Mouse (Mus musculus): Measurements from ENCODE around the gene Nog. TPM values are rescaled to one million over a fixed set of nuclear protein-coding genes. Genes with fewer than 3 reads are reported as not detected.

Gene Nog
- not detected in 2 replicates for total RNA-seq (2014; fragmentation: Nextera tagmentation)
- 0.06 TPM in 1 of 2 replicates, not detected in the other for total RNA-seq (2017)
- polyA plus RNA-seq (2012): not detected in 2 replicates

GRCm38 (mm10) chr11:89302056-89302815, at the start of gene Nog:
TSS of gene Nog (minus strand) at chr11:89302332.
- Histone ChIP-seq H3K4me3 (ENCODE audit: low read depth, low read length) (peak within 1 kb of the TSS; percentile 9; the same call in 1 of the 2 replicates), H3K27me3 (ENCODE audit: insufficient read depth, low read length) (no peaks in the 10 kb centered on the region), H3K9me3 (replicated peaks) (peaks cover 74% of the 10 kb centered on the region), H3K4me1 (ENCODE audit: insufficient read depth, low read depth, low read length) (no peaks in the 10 kb centered on the region), H3K36me3 (replicated peaks) (no peaks in the 10 kb centered on the region)
- ATAC-seq (ENCODE audit: extremely low read depth, insufficient number of reproducible peaks, low FRiP score, poor library complexity, severe bottlenecking) (no peak), DNase-seq (ENCODE audit: low spot score) (no peak)
- TF ChIP-seq CTCF (IDR thresholded peaks at IDR 0.05; ENCODE audit: low read depth, low read length) (no peak), GATA1 (IDR thresholded peaks at IDR 0.05; ENCODE audit: borderline replicate concordance, low read length) (no peak)

- H3K4me1 ChIP-seq (ENCODE audit: insufficient read depth, low read depth, low read length): no peaks in the 10 kb centered on the region
- TF ChIP-seq TAL1 (conservative IDR thresholded peaks at IDR 0.05; ENCODE audit: low read depth, low read length) (no peak), GATA1 (IDR thresholded peaks at IDR 0.05; ENCODE audit: borderline replicate concordance, low read length) (no peak), POLR2AphosphoS5 (IDR thresholded peaks at IDR 0.05; ENCODE audit: insufficient replicate concordance, low read depth, low read length) (no peak), CTCF (IDR thresholded peaks at IDR 0.05; ENCODE audit: low read depth, low read length) (no peak), GATA2 (IDR thresholded peaks at IDR 0.05; ENCODE audit: borderline replicate concordance, low read depth, low read length) (no peak)
- DNase-seq (ENCODE audit: low spot score) (no peak), ATAC-seq (ENCODE audit: extremely low read depth, insufficient number of reproducible peaks, low FRiP score, poor library complexity, severe bottlenecking) (no peak)
- H3K27me3 ChIP-seq (ENCODE audit: insufficient read depth, low read length): no peaks in the 10 kb centered on the region
- no peak overlapping the region for H3K4me3 ChIP-seq (ENCODE audit: low read depth, low read length)
- H3K9me3 ChIP-seq (replicated peaks): peaks cover 31% of the 10 kb centered on the region
- no peaks in the 10 kb centered on the region for H3K36me3 ChIP-seq (replicated peaks)
Measured at GRCm38 (mm10) chr11:89340238-89340637, 38.1 kb upstream of the Nog start.

- H3K4me3 ChIP-seq (ENCODE audit: low read depth, low read length): no peak overlapping the region
Measured at GRCm38 (mm10) chr11:89339783-89340182, 37.7 kb upstream of the Nog start.

GRCm38 (mm10) chr11:89337910-89338309, 35.8 kb upstream of the Nog start:
- Histone ChIP-seq H3K36me3 (replicated peaks) (no peaks in the 10 kb centered on the region), H3K27me3 (ENCODE audit: insufficient read depth, low read length) (no peaks in the 10 kb centered on the region), H3K4me3 (ENCODE audit: low read depth, low read length) (no peak overlapping the region), H3K9me3 (replicated peaks) (peaks cover 29% of the 10 kb centered on the region), H3K4me1 (ENCODE audit: insufficient read depth, low read depth, low read length) (no peaks in the 10 kb centered on the region)
- ATAC-seq (ENCODE audit: extremely low read depth, insufficient number of reproducible peaks, low FRiP score, poor library complexity, severe bottlenecking) (no peak), DNase-seq (ENCODE audit: low spot score) (no peak)
- TF ChIP-seq CTCF (IDR thresholded peaks at IDR 0.05; ENCODE audit: low read depth, low read length) (no peak), TAL1 (conservative IDR thresholded peaks at IDR 0.05; ENCODE audit: low read depth, low read length) (no peak), GATA1 (IDR thresholded peaks at IDR 0.05; ENCODE audit: borderline replicate concordance, low read length) (no peak), POLR2AphosphoS5 (IDR thresholded peaks at IDR 0.05; ENCODE audit: insufficient replicate concordance, low read depth, low read length) (no peak), GATA2 (IDR thresholded peaks at IDR 0.05; ENCODE audit: borderline replicate concordance, low read depth, low read length) (no peak)

More at GRCm38 (mm10) chr11:89339783-89340182, 37.7 kb upstream of the Nog start:
- no peak for ATAC-seq (ENCODE audit: extremely low read depth, insufficient number of reproducible peaks, low FRiP score, poor library complexity, severe bottlenecking)
- no peaks in the 10 kb centered on the region for H3K4me1 ChIP-seq (ENCODE audit: insufficient read depth, low read depth, low read length)
- DNase-seq (ENCODE audit: low spot score): no peak
- TF ChIP-seq POLR2AphosphoS5 (IDR thresholded peaks at IDR 0.05; ENCODE audit: insufficient replicate concordance, low read depth, low read length) (no peak), GATA2 (IDR thresholded peaks at IDR 0.05; ENCODE audit: borderline replicate concordance, low read depth, low read length) (no peak), CTCF (IDR thresholded peaks at IDR 0.05; ENCODE audit: low read depth, low read length) (no peak), GATA1 (IDR thresholded peaks at IDR 0.05; ENCODE audit: borderline replicate concordance, low read length) (no peak), TAL1 (conservative IDR thresholded peaks at IDR 0.05; ENCODE audit: low read depth, low read length) (no peak)
- H3K27me3 ChIP-seq (ENCODE audit: insufficient read depth, low read length): no peaks in the 10 kb centered on the region
- H3K9me3 ChIP-seq (replicated peaks): peaks cover 31% of the 10 kb centered on the region
- no peaks in the 10 kb centered on the region for H3K36me3 ChIP-seq (replicated peaks)

GRCm38 (mm10) chr11:89327089-89327881, 25.2 kb upstream of the Nog start:
- TF ChIP-seq GATA1 (IDR thresholded peaks at IDR 0.05; ENCODE audit: borderline replicate concordance, low read length) (no peak), CTCF (IDR thresholded peaks at IDR 0.05; ENCODE audit: low read depth, low read length) (no peak), POLR2AphosphoS5 (IDR thresholded peaks at IDR 0.05; ENCODE audit: insufficient replicate concordance, low read depth, low read length) (no peak), TAL1 (conservative IDR thresholded peaks at IDR 0.05; ENCODE audit: low read depth, low read length) (no peak), GATA2 (IDR thresholded peaks at IDR 0.05; ENCODE audit: borderline replicate concordance, low read depth, low read length) (no peak)
- Histone ChIP-seq H3K4me1 (ENCODE audit: insufficient read depth, low read depth, low read length) (no peaks in the 10 kb centered on the region), H3K4me3 (ENCODE audit: low read depth, low read length) (no peak overlapping the region), H3K9me3 (replicated peaks) (peaks cover 34% of the 10 kb centered on the region), H3K36me3 (replicated peaks) (no peaks in the 10 kb centered on the region), H3K27me3 (ENCODE audit: insufficient read depth, low read length) (no peaks in the 10 kb centered on the region)
- DNase-seq (ENCODE audit: low spot score) (no peak), ATAC-seq (ENCODE audit: extremely low read depth, insufficient number of reproducible peaks, low FRiP score, poor library complexity, severe bottlenecking) (no peak)

- DNase-seq (ENCODE audit: low spot score): no peak
- peaks cover 40% of the 10 kb centered on the region for H3K9me3 ChIP-seq (replicated peaks)
- ATAC-seq (ENCODE audit: extremely low read depth, insufficient number of reproducible peaks, low FRiP score, poor library complexity, severe bottlenecking): no peak
Measured at GRCm38 (mm10) chr11:89321775-89322174, 19.6 kb upstream of the Nog start.

More at GRCm38 (mm10) chr11:89321775-89322174, 19.6 kb upstream of the Nog start:
- TF ChIP-seq GATA1 (IDR thresholded peaks at IDR 0.05; ENCODE audit: borderline replicate concordance, low read length): no peak
- TF ChIP-seq CTCF (IDR thresholded peaks at IDR 0.05; ENCODE audit: low read depth, low read length): no peak
- no peak for TF ChIP-seq GATA2 (IDR thresholded peaks at IDR 0.05; ENCODE audit: borderline replicate concordance, low read depth, low read length)
- no peak for TF ChIP-seq TAL1 (conservative IDR thresholded peaks at IDR 0.05; ENCODE audit: low read depth, low read length)
- TF ChIP-seq POLR2AphosphoS5 (IDR thresholded peaks at IDR 0.05; ENCODE audit: insufficient replicate concordance, low read depth, low read length): no peak
- Histone ChIP-seq H3K36me3 (replicated peaks) (no peaks in the 10 kb centered on the region), H3K4me3 (ENCODE audit: low read depth, low read length) (no peak overlapping the region), H3K27me3 (ENCODE audit: insufficient read depth, low read length) (no peaks in the 10 kb centered on the region), H3K4me1 (ENCODE audit: insufficient read depth, low read depth, low read length) (no peaks in the 10 kb centered on the region)
